Mouse (Mus musculus) embryonic fibroblast, embryonic 13.5 days (primary cell): ENCODE results near the gene Phf19.

Experiments used
- CTCF ChIP-seq: IDR thresholded peaks from 2 replicates; pipeline ENCODE4 v1.5.1; 2011; ENCODE audit warnings: mild to moderate bottlenecking, control low read depth, low read length, moderate library complexity, borderline replicate concordance; ENCODE audit not compliant: insufficient read depth
- POLR2A ChIP-seq: IDR thresholded peaks from 2 replicates; pipeline ENCODE4 v1.6.1; 2011; ENCODE audit warnings: low read depth, mild to moderate bottlenecking, control low read depth, low read length, moderate library complexity

GRCm38 (mm10) chr2:34963371-34963956 lies 49.6 kb upstream of the Phf19 start:
- TF ChIP-seq CTCF, result no peak
- TF ChIP-seq POLR2A, result no peak
